Mouse (Mus musculus): Measurements from ENCODE around the gene Stom. TPM values are rescaled to one million over a fixed set of nuclear protein-coding genes. Genes with fewer than 3 reads are reported as not detected.

Gene Stom
- polyA plus RNA-seq, 2 experiments = 77.0 to 149 TPM

DNA sequence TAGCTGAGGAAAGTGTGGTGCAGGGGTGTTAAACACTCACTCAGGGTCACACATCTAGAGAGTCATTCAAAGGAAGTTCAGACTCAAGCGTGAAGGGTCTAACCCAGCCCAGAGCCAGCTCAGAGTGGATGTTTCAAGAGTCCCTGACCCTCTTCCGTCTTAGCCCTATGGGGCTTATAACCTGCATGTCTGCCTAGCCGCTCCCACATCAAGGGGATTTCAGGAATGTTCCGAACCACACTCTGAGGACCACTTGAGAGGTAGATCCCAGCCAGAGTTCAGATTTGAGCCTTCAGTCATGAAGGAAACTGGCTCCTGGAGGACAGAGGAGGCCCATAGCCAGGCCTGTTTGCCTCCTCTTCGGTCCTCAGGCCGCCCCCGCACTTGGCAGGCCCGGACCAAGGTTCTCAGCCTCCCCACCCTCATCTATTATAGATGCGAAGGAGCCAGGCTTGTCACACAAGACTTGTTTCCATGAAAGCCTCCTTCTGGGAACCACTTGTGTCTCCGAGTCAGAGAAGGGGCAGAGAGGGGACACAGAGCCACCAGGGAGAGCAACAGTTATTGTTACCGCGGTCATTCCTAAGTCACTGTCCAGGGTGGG is 49.7 kb downstream of the Stom start:
- DNase-seq (ENCODE audit: low read depth in 3 of 3, low spot score in 3 of 3) (no peak), ATAC-seq (ENCODE audit: insufficient read depth) (no peak)
- Histone ChIP-seq H3K27ac (no peak overlapping the region), H3K27me3 (ENCODE audit: control insufficient read depth, insufficient read depth, low read length) (peaks cover 11% of the 10 kb centered on the region), H3K4me2 (ENCODE audit: low read depth) (no peak overlapping the region), H3K9ac (replicated peaks) (no peak overlapping the region), H3K36me3 (replicated peaks; ENCODE audit: control insufficient read depth, insufficient read depth, low read depth) (no peaks in the 10 kb centered on the region), H3K4me1 (replicated peaks; ENCODE audit: control insufficient read depth in 2 of 2, insufficient read depth in 2 of 2, low read length in 1 of 2) (no peaks in the 10 kb centered on the region; a peak in 1 of 4 replicates), H3K4me3 (ENCODE audit: insufficient read depth in 1 of 2, low read depth in 2 of 2, low read length in 2 of 2) (no peak overlapping the region), H3K9me3 (ENCODE audit: control insufficient read depth, low read length) (no peaks in the 10 kb centered on the region)
- TF ChIP-seq CTCF (IDR thresholded peaks at IDR 0.05; ENCODE audit: low read depth) (no peak), EP300 (IDR thresholded peaks at IDR 0.05; ENCODE audit: low read depth) (no peak)
- WGBS (ENCODE audit: insufficient replicate concordance) = 72% methylated on average over 12 of the region's 12 CpGs

DNA sequence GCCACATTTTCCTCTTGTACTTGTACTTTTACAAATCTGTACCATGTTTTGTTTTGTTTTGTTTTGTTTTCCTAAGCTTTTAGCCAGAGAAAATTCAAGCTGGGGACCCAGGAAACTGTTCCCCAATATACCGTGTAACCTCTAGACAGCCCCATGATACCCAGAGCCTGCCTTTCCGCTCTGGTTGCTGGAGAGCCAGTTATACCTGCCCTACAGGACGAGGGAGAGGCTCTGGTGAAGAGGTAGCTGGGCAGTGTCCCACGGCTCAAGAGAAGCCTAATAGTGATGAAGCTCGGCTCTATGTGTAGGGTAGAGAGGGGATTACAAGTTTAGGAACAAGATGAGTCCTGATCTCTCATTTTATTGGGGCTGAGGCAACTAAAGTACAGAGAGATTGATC is 51.6 kb downstream of the Stom start:
- H3K36me3 ChIP-seq (replicated peaks; ENCODE audit: control insufficient read depth, insufficient read depth, low read depth) = no peaks in the 10 kb centered on the region
- H3K9me3 ChIP-seq (ENCODE audit: control insufficient read depth, low read length) = no peaks in the 10 kb centered on the region
- peaks cover 18% of the 10 kb centered on the region for H3K27me3 ChIP-seq (ENCODE audit: control insufficient read depth, insufficient read depth, low read length)
- H3K4me3 ChIP-seq (ENCODE audit: insufficient read depth in 1 of 2, low read depth in 2 of 2, low read length in 2 of 2) = no peak overlapping the region
- H3K27ac ChIP-seq = no peak overlapping the region
- TF ChIP-seq EP300 (IDR thresholded peaks at IDR 0.05; ENCODE audit: low read depth) = no peak
- no peak for TF ChIP-seq CTCF (IDR thresholded peaks at IDR 0.05; ENCODE audit: low read depth)
- H3K9ac ChIP-seq (replicated peaks) = no peak overlapping the region
- H3K4me2 ChIP-seq (ENCODE audit: low read depth) = no peak overlapping the region
- DNase-seq (ENCODE audit: low read depth in 3 of 3, low spot score in 3 of 3) = no peak
- no peaks in the 10 kb centered on the region; a peak in 1 of 4 replicates for H3K4me1 ChIP-seq (replicated peaks; ENCODE audit: control insufficient read depth in 2 of 2, insufficient read depth in 2 of 2, low read length in 1 of 2)
- 53% methylated on average over 5 of the region's 5 CpGs for WGBS (ENCODE audit: insufficient replicate concordance)
- ATAC-seq (ENCODE audit: insufficient read depth) = no peak

GRCm38 (mm10) chr2:35283997-35284396 is 52.8 kb downstream of the Stom start:
- Histone ChIP-seq H3K27me3 (ENCODE audit: control insufficient read depth, insufficient read depth, low read length) (peaks cover 18% of the 10 kb centered on the region), H3K4me3 (ENCODE audit: insufficient read depth in 1 of 2, low read depth in 2 of 2, low read length in 2 of 2) (no peak overlapping the region), H3K36me3 (replicated peaks; ENCODE audit: control insufficient read depth, insufficient read depth, low read depth) (no peaks in the 10 kb centered on the region), H3K4me1 (replicated peaks; ENCODE audit: control insufficient read depth in 2 of 2, insufficient read depth in 2 of 2, low read length in 1 of 2) (peaks cover 0 to 4% of the 10 kb centered on the region in 2 experiments; a peak in 2 of 4 replicates), H3K9me3 (ENCODE audit: control insufficient read depth, low read length) (no peaks in the 10 kb centered on the region), H3K4me2 (ENCODE audit: low read depth) (no peak overlapping the region), H3K9ac (replicated peaks) (no peak overlapping the region), H3K27ac (no peak overlapping the region)
- ATAC-seq (ENCODE audit: insufficient read depth) = no peak
- no peak for DNase-seq (ENCODE audit: low read depth in 3 of 3, low spot score in 3 of 3)
- WGBS (ENCODE audit: insufficient replicate concordance) = 55% methylated on average over 4 of the region's 4 CpGs
- TF ChIP-seq CTCF (IDR thresholded peaks at IDR 0.05; ENCODE audit: low read depth) (no peak), EP300 (IDR thresholded peaks at IDR 0.05; ENCODE audit: low read depth) (no peak)

GRCm38 (mm10) chr2:35282214-35282613 is 54.6 kb downstream of the Stom start:
- no peak overlapping the region for H3K9ac ChIP-seq (replicated peaks)
- 3% methylated on average over 32 of the region's 32 CpGs for WGBS (ENCODE audit: insufficient replicate concordance)
- peaks cover 18% of the 10 kb centered on the region for H3K27me3 ChIP-seq (ENCODE audit: control insufficient read depth, insufficient read depth, low read length)
- H3K4me3 ChIP-seq (ENCODE audit: insufficient read depth in 1 of 2, low read depth in 2 of 2, low read length in 2 of 2) = peak overlapping the region; percentile 2 to 46; a peak in 3 of 4 replicates
- DNase-seq (ENCODE audit: low read depth in 3 of 3, low spot score in 3 of 3) (no peak), ATAC-seq (ENCODE audit: insufficient read depth) (peak; percentile 38; the same call in 1 of the 2 replicates)
- H3K4me2 ChIP-seq (ENCODE audit: low read depth) = peak overlapping the region; percentile 49
- H3K9me3 ChIP-seq (ENCODE audit: control insufficient read depth, low read length) = no peaks in the 10 kb centered on the region
- TF ChIP-seq CTCF (IDR thresholded peaks at IDR 0.05; ENCODE audit: low read depth) = no peak
- TF ChIP-seq EP300 (IDR thresholded peaks at IDR 0.05; ENCODE audit: low read depth) = no peak
- peaks cover 0 to 12% of the 10 kb centered on the region in 2 experiments; a peak in 2 of 4 replicates for H3K4me1 ChIP-seq (replicated peaks; ENCODE audit: control insufficient read depth in 2 of 2, insufficient read depth in 2 of 2, low read length in 1 of 2)
- no peak overlapping the region for H3K27ac ChIP-seq
- no peaks in the 10 kb centered on the region for H3K36me3 ChIP-seq (replicated peaks; ENCODE audit: control insufficient read depth, insufficient read depth, low read depth)

GRCm38 (mm10) chr2:35280001-35280400 is 56.8 kb downstream of the Stom start:
- H3K36me3 ChIP-seq (replicated peaks; ENCODE audit: control insufficient read depth, insufficient read depth, low read depth) = no peaks in the 10 kb centered on the region
- peak in 1 of 3 experiments; percentile 26 for DNase-seq (ENCODE audit: low read depth in 3 of 3, low spot score in 3 of 3)
- ATAC-seq (ENCODE audit: insufficient read depth) = peak; percentile 42; the same call in 1 of the 2 replicates

More at GRCm38 (mm10) chr2:35280001-35280400, 56.8 kb downstream of the Stom start:
- Histone ChIP-seq H3K4me3 (ENCODE audit: insufficient read depth in 1 of 2, low read depth in 2 of 2, low read length in 2 of 2) (no peak overlapping the region), H3K27me3 (ENCODE audit: control insufficient read depth, insufficient read depth, low read length) (peaks cover 18% of the 10 kb centered on the region), H3K4me2 (ENCODE audit: low read depth) (no peak overlapping the region), H3K4me1 (replicated peaks; ENCODE audit: control insufficient read depth in 2 of 2, insufficient read depth in 2 of 2, low read length in 1 of 2) (peaks cover 0 to 12% of the 10 kb centered on the region in 2 experiments; a peak in 2 of 4 replicates), H3K27ac (no peak overlapping the region), H3K9ac (replicated peaks) (no peak overlapping the region), H3K9me3 (ENCODE audit: control insufficient read depth, low read length) (no peaks in the 10 kb centered on the region)
- TF ChIP-seq CTCF (IDR thresholded peaks at IDR 0.05; ENCODE audit: low read depth) (no peak), EP300 (IDR thresholded peaks at IDR 0.05; ENCODE audit: low read depth) (no peak)
- 51% methylated on average over 3 of the region's 3 CpGs for WGBS (ENCODE audit: insufficient replicate concordance)

All from liver, embryonic 14.5 days (tissue).